Mouse (Mus musculus) right cerebral cortex, postnatal 4 days (tissue): ENCODE measurements around the gene Pip4k2a.
"Not testable (repeated sequence)": the region's sequence is repeated elsewhere in the genome, so short reads cannot be mapped to it uniquely, and the experiment has no call there.

Experiments used
- DNase-seq: peaks from one replicate; pipeline ENCODE4 v3.0.0-alpha.2; 2022

Pip4k2a gene

DNA sequence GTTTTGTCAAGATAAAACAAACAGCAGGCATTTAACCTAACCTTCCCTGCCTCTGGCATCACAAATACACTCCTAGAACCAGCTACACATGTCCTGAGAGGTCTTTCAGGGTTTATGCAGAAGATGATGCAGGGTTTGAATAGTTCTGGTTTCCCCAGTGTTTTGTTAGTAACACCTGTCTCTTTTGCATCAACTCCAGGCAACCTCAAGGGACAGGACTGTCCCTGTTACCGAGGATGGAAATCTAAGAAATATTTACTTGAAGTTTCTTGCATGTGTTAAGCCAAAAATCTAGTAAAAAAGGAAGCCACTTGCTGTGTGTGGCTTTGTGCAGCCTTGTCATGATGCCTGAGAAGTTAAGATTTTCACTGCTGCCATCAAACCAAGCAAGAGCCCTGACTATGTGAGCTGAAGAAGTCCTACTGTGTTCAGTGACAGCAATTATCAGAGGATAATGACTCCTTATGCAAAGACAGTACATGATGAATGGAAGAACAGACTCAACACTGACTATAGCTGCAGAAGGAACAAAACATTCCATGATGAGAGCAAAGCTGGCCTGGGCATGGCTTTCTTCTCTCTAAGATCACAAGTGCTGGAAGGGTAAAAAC is 76.3 kb downstream of the Pip4k2a start:
- DNase-seq = no peak

GRCm38 (mm10) chr2:18920461-18920877 is 77.5 kb downstream of the Pip4k2a start:
- no peak for DNase-seq

- no peak for DNase-seq
Observed at GRCm38 (mm10) chr2:18919797-18920354, 78.0 kb downstream of the Pip4k2a start.

DNA sequence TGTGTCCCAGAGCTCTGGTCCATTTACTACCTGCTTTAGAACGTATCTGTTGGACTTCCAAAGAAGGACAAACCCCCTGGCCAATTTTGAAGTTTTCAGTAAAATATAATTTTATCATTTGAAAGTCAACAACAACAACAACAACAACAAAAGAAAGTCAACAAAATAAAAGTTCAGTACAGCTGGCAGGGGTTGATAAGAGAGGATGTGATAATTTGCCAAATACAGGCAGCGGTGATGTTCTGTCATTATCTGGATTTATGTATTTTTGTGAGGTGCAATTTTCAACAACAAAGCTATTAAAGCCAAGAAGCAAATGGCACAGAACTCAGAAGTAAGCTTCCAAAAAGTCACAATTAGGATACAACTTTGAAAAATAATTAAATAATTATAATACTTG is 80.1 kb downstream of the Pip4k2a start:
- no peak for DNase-seq

- DNase-seq = no peak
Observed at GRCm38 (mm10) chr2:18917380-18917750, 80.6 kb downstream of the Pip4k2a start.

GRCm38 (mm10) chr2:18916615-18917379 is 81.1 kb downstream of the Pip4k2a start:
- no peak for DNase-seq

- DNase-seq = no peak
Observed at GRCm38 (mm10) chr2:18916042-18916407, 81.9 kb downstream of the Pip4k2a start.

GRCm38 (mm10) chr2:18915372-18916041 is 82.4 kb downstream of the Pip4k2a start:
- DNase-seq = no peak

- no peak for DNase-seq
Observed at GRCm38 (mm10) chr2:18914750-18915149, 83.2 kb downstream of the Pip4k2a start.

DNA sequence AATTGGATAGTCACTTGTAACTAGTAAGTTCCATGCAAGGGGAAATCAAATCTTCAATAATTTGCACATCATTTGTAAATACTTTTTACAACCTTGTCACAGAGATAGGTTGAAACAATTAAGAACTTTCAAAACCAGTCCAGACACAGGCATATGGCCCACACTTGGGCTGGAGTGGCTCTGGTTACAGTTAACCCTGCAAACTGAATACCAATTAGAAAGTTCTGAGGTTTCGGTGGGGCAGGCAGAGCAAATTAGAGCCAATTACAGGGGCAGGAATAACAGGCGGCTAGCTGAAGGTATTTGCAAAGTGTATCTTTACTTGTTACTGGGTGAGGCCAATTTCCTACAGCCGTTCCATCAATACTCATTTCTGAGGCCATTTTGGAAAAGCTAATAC is 84.3 kb downstream of the Pip4k2a start:
- no peak for DNase-seq

DNA sequence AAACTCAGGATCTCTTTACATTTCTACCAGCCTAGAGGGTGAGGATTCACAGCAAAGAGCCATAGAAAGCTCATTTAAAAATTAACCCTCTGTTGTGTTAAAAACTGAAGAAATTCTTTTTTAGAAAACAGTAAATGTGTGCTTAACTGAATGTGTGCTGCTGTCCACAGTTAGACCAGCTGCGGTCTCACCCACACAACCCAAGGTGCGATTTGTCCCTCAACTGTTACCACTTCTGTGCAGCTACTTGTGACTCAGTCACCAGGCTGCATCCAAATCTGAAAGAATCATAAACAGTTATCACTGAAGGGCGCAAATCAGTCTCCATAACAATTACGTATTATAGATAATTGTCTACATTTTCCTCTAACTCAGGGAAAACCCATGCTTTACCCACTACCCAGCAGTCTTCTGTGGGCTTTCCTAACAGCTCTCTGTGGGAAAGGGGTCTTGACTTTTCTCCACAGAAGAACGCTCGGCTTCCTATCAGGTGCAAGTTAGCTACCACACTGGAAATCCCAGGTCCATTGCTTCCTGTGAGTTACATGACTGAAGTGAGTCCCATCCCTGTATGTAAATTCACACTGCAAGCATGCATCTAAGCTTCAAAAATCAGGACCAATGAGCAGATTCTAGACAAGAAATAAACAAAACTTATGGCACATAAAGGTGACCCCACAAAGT is 86.5 kb downstream of the Pip4k2a start:
- no peak for DNase-seq

DNA sequence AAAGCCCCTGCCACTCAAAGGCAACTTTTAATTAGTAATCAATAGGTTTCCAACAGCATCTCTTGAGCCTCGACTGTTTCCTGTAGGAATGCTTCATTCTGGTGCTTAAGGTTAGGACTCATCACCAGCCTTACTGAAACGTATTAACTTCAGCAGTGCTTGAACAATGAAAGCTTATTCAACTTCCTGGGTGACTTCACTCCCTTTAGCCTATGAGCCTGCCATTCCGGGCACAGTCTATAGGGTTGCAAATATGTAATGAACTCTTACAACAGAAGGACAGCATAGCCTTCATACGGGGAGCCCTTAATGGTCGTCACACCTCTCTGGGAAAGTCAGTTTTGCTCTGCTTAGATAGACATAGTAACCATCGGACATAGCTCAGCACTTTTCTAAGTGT is 87.7 kb downstream of the Pip4k2a start:
- no peak for DNase-seq

GRCm38 (mm10) chr2:18909713-18910112 is 88.2 kb downstream of the Pip4k2a start:
- no peak for DNase-seq

DNA sequence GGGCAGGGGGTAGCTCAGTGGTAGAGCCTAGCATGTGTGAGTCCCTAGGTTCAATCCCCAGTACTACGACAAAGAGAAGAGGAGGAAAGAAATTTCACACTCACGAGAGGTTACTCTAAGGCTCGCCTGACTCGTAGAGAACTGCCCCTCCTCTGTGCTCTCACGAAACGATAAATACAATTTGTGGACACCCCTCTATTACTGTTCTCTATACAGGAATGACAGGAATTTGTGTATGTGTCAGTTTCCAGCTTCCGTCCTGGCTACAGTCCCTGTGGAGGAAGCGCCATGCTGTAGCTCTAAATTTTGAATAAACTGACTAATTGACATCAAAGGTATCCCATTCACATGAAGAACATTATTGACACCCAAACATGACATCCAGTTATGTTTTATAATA is 90.7 kb downstream of the Pip4k2a start:
- no peak for DNase-seq

DNA sequence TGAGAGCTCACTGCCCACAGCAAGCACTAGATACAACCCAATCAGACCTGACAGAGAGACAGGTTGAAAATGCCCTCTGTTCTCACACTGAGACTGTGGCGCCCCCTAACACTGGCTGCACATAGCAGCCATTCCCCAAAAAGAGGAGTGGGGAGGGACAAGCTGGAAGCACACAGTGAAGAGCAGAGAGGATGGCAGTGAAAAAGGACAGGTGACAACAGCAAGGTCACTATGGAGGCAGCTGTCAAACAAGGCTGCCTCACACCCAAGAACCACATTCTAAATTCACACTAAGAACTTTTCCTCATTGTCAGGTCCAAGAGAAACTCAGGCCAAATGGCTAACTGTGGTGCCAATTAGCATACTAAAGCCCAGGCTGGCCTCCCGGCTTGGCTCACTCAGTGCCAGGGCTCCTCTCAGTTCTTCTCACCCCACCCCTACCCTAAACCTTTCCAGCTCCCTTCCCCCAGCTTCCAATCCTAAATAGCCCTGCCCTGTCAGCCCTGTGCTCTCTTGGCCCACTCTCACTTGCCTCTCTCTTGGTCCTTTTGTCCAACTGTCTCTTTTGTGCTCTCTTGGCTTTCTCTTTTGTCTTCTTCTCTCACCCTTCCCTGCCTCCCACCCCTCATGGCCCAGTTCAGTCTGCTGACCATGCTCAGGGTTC is 91.4 kb downstream of the Pip4k2a start:
- peak; percentile 10 for DNase-seq

DNA sequence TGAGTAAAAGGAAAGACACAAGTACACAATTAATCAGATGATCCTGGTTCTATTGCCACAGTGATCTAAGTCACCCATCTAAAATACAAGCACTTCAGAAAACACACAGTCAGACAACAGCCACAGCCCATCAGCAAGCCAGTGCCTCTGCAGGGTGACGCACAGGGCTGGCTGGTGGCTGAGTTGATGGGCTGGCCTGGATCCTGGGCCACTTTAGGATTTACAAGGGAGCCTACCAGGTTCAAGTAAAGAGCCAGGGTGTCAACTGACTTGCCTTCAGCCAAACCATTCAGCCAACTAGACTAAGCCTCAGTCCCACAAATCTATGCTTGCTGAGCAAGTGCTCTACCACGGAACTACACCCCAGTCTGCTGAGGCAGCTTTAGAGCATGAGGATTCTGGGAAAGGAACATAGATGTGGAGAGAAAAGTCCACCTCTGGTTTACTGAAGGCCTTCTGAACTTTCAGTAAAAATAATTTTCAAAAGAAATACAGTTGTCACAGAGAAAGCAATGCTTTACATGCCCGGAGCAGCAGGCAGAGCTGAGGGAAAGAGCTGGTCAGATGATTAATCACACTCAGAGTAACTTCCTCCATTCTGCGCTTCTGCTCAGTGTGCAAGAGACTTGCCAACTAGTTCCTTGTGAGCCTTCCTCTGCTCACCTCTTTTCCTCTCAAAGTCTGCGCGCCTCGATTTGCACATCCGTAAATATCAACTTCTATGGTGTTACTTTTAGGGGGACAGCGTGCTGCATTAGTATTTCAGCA is 94.4 kb downstream of the Pip4k2a start:
- no peak for DNase-seq

- no peak for DNase-seq
Observed at GRCm38 (mm10) chr2:18901133-18901532, 96.8 kb downstream of the Pip4k2a start.

DNA sequence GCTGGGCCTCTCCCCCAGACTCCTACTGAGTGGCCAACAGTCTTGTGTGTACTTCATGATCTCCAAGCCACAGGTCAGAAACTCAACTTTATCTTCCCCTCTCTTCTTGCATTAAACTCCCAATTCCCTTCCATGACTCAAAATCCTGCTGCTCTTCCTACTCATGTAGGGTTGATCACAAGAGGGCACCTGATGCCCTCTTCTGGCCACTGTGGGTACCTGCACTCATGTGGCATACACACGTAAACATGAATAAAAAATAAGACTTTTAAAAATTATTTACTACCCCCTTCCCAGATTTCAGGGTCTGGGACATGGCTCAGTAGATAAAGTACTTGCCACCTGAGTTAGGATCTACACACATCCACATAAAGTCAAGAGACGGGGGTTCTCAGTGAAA is 97.3 kb downstream of the Pip4k2a start:
- DNase-seq = no peak

DNA sequence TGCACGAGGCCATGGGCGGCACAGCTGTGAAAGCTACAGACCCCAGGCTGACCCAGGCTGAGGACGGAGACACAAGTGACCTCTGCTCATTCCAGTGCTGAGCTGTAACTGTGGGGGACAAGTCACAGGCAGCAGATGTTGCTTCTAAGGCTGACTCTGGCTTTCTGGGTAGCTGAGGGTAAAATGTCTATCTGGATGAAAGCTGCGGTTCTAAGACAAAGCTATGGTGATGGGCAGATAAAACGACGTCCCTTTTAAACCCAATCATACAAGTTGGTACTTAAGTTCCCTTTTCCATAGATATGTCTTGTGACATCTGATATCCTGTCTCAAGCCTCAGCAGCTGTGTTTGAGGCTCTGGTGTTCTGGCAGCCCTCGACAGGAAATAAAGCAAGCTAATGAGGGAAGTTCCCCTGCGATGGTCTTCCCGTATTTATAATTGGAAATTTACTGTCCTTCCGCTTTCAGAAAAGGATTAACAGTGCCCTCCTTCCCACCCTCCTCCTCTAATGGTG is 100.1 kb downstream of the Pip4k2a start:
- DNase-seq = no peak

- DNase-seq = no peak
Observed at GRCm38 (mm10) chr2:18896015-18896414, 101.9 kb downstream of the Pip4k2a start.

DNA sequence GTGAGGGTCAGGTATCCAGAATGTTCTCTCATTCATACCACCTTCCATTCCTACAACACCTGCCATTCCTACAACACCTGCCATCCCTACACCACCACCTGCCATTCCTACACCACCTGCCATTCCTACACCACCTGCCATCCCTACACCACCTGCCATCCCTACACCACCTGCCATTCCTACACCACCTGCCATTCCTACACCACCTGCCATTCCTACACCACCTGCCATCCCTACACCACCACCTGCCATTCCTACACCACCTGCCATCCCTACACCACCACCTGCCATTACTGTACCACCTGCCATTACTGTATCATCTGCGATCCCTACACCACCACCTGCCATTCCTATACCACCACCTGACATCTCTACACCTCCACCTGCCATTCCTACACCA is 104.6 kb downstream of the Pip4k2a start:
- DNase-seq = not testable (repeated sequence)
